Mouse (Mus musculus): ENCODE measurements around the gene Sept1. TPM values are rescaled to one million over a fixed set of nuclear protein-coding genes. Genes with fewer than 3 reads are reported as not detected.

Gene Sept1
- total and polyA plus RNA-seq, 3 experiments, result 51.1 to 263 (median 128) TPM

GRCm38 (mm10) chr7:127165607-127166493 lies 67.1 kb downstream of the Sept1 start:
- DNase-seq (ENCODE audit: low spot score) (no peak), ATAC-seq (ENCODE audit: extremely low read depth, insufficient number of reproducible peaks, low FRiP score, poor library complexity, severe bottlenecking) (no peak)
- H3K36me3 ChIP-seq (replicated peaks), result no peaks in the 10 kb centered on the region
- H3K4me3 ChIP-seq (ENCODE audit: low read depth, low read length), result no peak overlapping the region
- TF ChIP-seq TAL1 (conservative IDR thresholded peaks at IDR 0.05; ENCODE audit: low read depth, low read length) (no peak), GATA2 (IDR thresholded peaks at IDR 0.05; ENCODE audit: borderline replicate concordance, low read depth, low read length) (no peak)
- H3K4me1 ChIP-seq (ENCODE audit: insufficient read depth, low read depth, low read length), result peaks cover 51% of the 10 kb centered on the region
- H3K27me3 ChIP-seq (ENCODE audit: insufficient read depth, low read length), result no peaks in the 10 kb centered on the region
- H3K9me3 ChIP-seq (replicated peaks), result peaks cover 2% of the 10 kb centered on the region

Other genes with a start within 250 kb of the Sept1 start
Only the 20 nearest of the 28 such genes appear.
- gene Maz, start 206.1 kb downstream of the Sept1 start, total RNA-seq (2014; fragmentation: Nextera tagmentation), result 122 and 130 TPM in 2 replicates
- 81.3 and 113 TPM in 2 replicates for gene Maz, start 206.1 kb downstream of the Sept1 start, total RNA-seq (2017)
- gene Maz, start 206.1 kb downstream of the Sept1 start, polyA plus RNA-seq (2012), result 641 and 824 TPM in 2 replicates
- gene Kif22, start 190.7 kb downstream of the Sept1 start, total RNA-seq (2014; fragmentation: Nextera tagmentation), result 71.3 and 74.6 TPM in 2 replicates
- 88.0 and 101 TPM in 2 replicates for gene Kif22, start 190.7 kb downstream of the Sept1 start, total RNA-seq (2017)
- 41.8 and 44.2 TPM in 2 replicates for gene Kif22, start 190.7 kb downstream of the Sept1 start, polyA plus RNA-seq (2012)
- 2.9 TPM in 1 of 2 replicates, not detected in the other for gene Zg16, start 145.8 kb downstream of the Sept1 start, total RNA-seq (2014; fragmentation: Nextera tagmentation)
- gene Zg16, start 145.8 kb downstream of the Sept1 start, total RNA-seq (2017), result 0.17 TPM in 1 of 2 replicates, not detected in the other
- not detected in 2 replicates for gene Zg16, start 145.8 kb downstream of the Sept1 start, polyA plus RNA-seq (2012)
- gene AI467606, start 141.8 kb downstream of the Sept1 start, total RNA-seq (2014; fragmentation: Nextera tagmentation), result 39.5 and 42.1 TPM in 2 replicates
- gene AI467606, start 141.8 kb downstream of the Sept1 start, total RNA-seq (2017), result 42.2 and 50.8 TPM in 2 replicates
- gene AI467606, start 141.8 kb downstream of the Sept1 start, polyA plus RNA-seq (2012), result 134 and 143 TPM in 2 replicates
- gene Qprt, start 110.9 kb downstream of the Sept1 start, total RNA-seq (2014; fragmentation: Nextera tagmentation), result 4.5 and 8.0 TPM in 2 replicates
- gene Qprt, start 110.9 kb downstream of the Sept1 start, total RNA-seq (2017), result 2.0 and 3.7 TPM in 2 replicates
- gene Qprt, start 110.9 kb downstream of the Sept1 start, polyA plus RNA-seq (2012), result 1.2 and 1.9 TPM in 2 replicates
- gene Spn, start 95.3 kb downstream of the Sept1 start, total RNA-seq (2014; fragmentation: Nextera tagmentation), result 52.8 and 55.4 TPM in 2 replicates
- gene Spn, start 95.3 kb downstream of the Sept1 start, total RNA-seq (2017), result 251 and 278 TPM in 2 replicates
- gene Spn, start 95.3 kb downstream of the Sept1 start, polyA plus RNA-seq (2012), result 81.4 and 90.2 TPM in 2 replicates
- gene Cd2bp2, start 37.1 kb downstream of the Sept1 start, total RNA-seq (2014; fragmentation: Nextera tagmentation), result 23.3 and 37.2 TPM in 2 replicates
- 79.3 and 84.6 TPM in 2 replicates for gene Cd2bp2, start 37.1 kb downstream of the Sept1 start, total RNA-seq (2017)
- 71.8 and 73.7 TPM in 2 replicates for gene Cd2bp2, start 37.1 kb downstream of the Sept1 start, polyA plus RNA-seq (2012)
- gene Tbc1d10b, start 24.7 kb downstream of the Sept1 start, total RNA-seq (2014; fragmentation: Nextera tagmentation), result 19.5 and 26.7 TPM in 2 replicates
- 38.3 and 40.1 TPM in 2 replicates for gene Tbc1d10b, start 24.7 kb downstream of the Sept1 start, total RNA-seq (2017)
- gene Tbc1d10b, start 24.7 kb downstream of the Sept1 start, polyA plus RNA-seq (2012), result 72.0 and 74.1 TPM in 2 replicates
- gene Mylpf, start 24.2 kb downstream of the Sept1 start, total RNA-seq (2014; fragmentation: Nextera tagmentation), result 2.6 TPM in 1 of 2 replicates, not detected in the other
- gene Mylpf, start 24.2 kb downstream of the Sept1 start, total RNA-seq (2017), result 2.8 TPM in 2 replicates
- gene Mylpf, start 24.2 kb downstream of the Sept1 start, polyA plus RNA-seq (2012), result 0.44 and 0.94 TPM in 2 replicates
- 11.7 and 20.0 TPM in 2 replicates for gene Zfp553, start 69 bp downstream of the Sept1 start, total RNA-seq (2014; fragmentation: Nextera tagmentation)
- 22.0 and 25.2 TPM in 2 replicates for gene Zfp553, start 69 bp downstream of the Sept1 start, total RNA-seq (2017)
- gene Zfp553, start 69 bp downstream of the Sept1 start, polyA plus RNA-seq (2012), result 25.3 and 26.2 TPM in 2 replicates
- 3.1 and 5.8 TPM in 2 replicates for gene Zfp771, start 11.1 kb upstream of the Sept1 start, total RNA-seq (2014; fragmentation: Nextera tagmentation)
- 11.9 and 16.5 TPM in 2 replicates for gene Zfp771, start 11.1 kb upstream of the Sept1 start, total RNA-seq (2017)
- gene Zfp771, start 11.1 kb upstream of the Sept1 start, polyA plus RNA-seq (2012), result 42.6 and 60.5 TPM in 2 replicates
- 67.0 and 68.7 TPM in 2 replicates for gene Dctpp1, start 27.6 kb upstream of the Sept1 start, total RNA-seq (2014; fragmentation: Nextera tagmentation)
- 56.4 and 74.6 TPM in 2 replicates for gene Dctpp1, start 27.6 kb upstream of the Sept1 start, total RNA-seq (2017)
- 121 and 138 TPM in 2 replicates for gene Dctpp1, start 27.6 kb upstream of the Sept1 start, polyA plus RNA-seq (2012)
- gene Sephs2, start 40.9 kb upstream of the Sept1 start, total RNA-seq (2014; fragmentation: Nextera tagmentation), result 73.6 and 75.9 TPM in 2 replicates
- gene Sephs2, start 40.9 kb upstream of the Sept1 start, total RNA-seq (2017), result 126 and 131 TPM in 2 replicates
- 39.9 and 53.7 TPM in 2 replicates for gene Sephs2, start 40.9 kb upstream of the Sept1 start, polyA plus RNA-seq (2012)
- gene Itgal, start 63.1 kb upstream of the Sept1 start, total RNA-seq (2014; fragmentation: Nextera tagmentation), result 3.7 and 5.1 TPM in 2 replicates
- gene Itgal, start 63.1 kb upstream of the Sept1 start, total RNA-seq (2017), result 3.1 and 4.1 TPM in 2 replicates
- gene Itgal, start 63.1 kb upstream of the Sept1 start, polyA plus RNA-seq (2012), result 1.7 and 2.2 TPM in 2 replicates
- 8.4 and 12.3 TPM in 2 replicates for gene Zfp768, start 112.5 kb upstream of the Sept1 start, total RNA-seq (2014; fragmentation: Nextera tagmentation)
- 10.9 and 12.3 TPM in 2 replicates for gene Zfp768, start 112.5 kb upstream of the Sept1 start, total RNA-seq (2017)
- 32.3 and 33.6 TPM in 2 replicates for gene Zfp768, start 112.5 kb upstream of the Sept1 start, polyA plus RNA-seq (2012)
- 7.8 and 9.3 TPM in 2 replicates for gene Zfp747, start 142.9 kb upstream of the Sept1 start, total RNA-seq (2014; fragmentation: Nextera tagmentation)
- 12.9 and 14.2 TPM in 2 replicates for gene Zfp747, start 142.9 kb upstream of the Sept1 start, total RNA-seq (2017)
- gene Zfp747, start 142.9 kb upstream of the Sept1 start, polyA plus RNA-seq (2012), result 5.5 and 6.2 TPM in 2 replicates
- gene 9130019O22Rik, start 154.0 kb upstream of the Sept1 start, total RNA-seq (2014; fragmentation: Nextera tagmentation), result 4.5 and 5.0 TPM in 2 replicates
- gene 9130019O22Rik, start 154.0 kb upstream of the Sept1 start, total RNA-seq (2017), result 10.2 and 11.2 TPM in 2 replicates
- 1.2 TPM in 2 replicates for gene 9130019O22Rik, start 154.0 kb upstream of the Sept1 start, polyA plus RNA-seq (2012)
- gene E430018J23Rik, start 160.5 kb upstream of the Sept1 start, total RNA-seq (2014; fragmentation: Nextera tagmentation), result 2.2 and 4.2 TPM in 2 replicates
- gene E430018J23Rik, start 160.5 kb upstream of the Sept1 start, total RNA-seq (2017), result 7.2 and 7.7 TPM in 2 replicates
- 6.6 and 7.3 TPM in 2 replicates for gene E430018J23Rik, start 160.5 kb upstream of the Sept1 start, polyA plus RNA-seq (2012)
- 2.7 and 4.4 TPM in 2 replicates for gene Zfp764, start 173.7 kb upstream of the Sept1 start, total RNA-seq (2014; fragmentation: Nextera tagmentation)
- gene Zfp764, start 173.7 kb upstream of the Sept1 start, total RNA-seq (2017), result 4.9 and 5.6 TPM in 2 replicates
- 0.55 and 0.57 TPM in 2 replicates for gene Zfp764, start 173.7 kb upstream of the Sept1 start, polyA plus RNA-seq (2012)
- gene Zfp688, start 188.9 kb upstream of the Sept1 start, total RNA-seq (2014; fragmentation: Nextera tagmentation), result 24.0 and 26.6 TPM in 2 replicates
- 11.4 and 15.9 TPM in 2 replicates for gene Zfp688, start 188.9 kb upstream of the Sept1 start, total RNA-seq (2017)
- gene Zfp688, start 188.9 kb upstream of the Sept1 start, polyA plus RNA-seq (2012), result 15.7 and 18.2 TPM in 2 replicates

Measured in G1E (cell line).